Mouse (Mus musculus) kidney, adult 2 months (tissue): ENCODE results near the gene Cep170. TPM values are rescaled to one million over a fixed set of nuclear protein-coding genes. Genes with fewer than 3 reads are reported as not detected.

Experiments used
- DNase-seq: peaks from one replicate; pipeline ENCODE4 v3.0.0; 2021
- H3K27ac ChIP-seq: fragments of 200-500 bp; 2 replicates; pipeline ENCODE4 v1.5.1; 2012; ENCODE audit warnings: low read depth, low read length, control low read depth, inconsistent platforms; ENCODE audit not compliant: insufficient read depth
- H3K27me3 ChIP-seq: fragments of 200-500 bp; replicated peaks from 2 replicates; pipeline ENCODE4 v1.6.1; 2012; ENCODE audit warnings: mild to moderate bottlenecking, moderate library complexity, low read length, inconsistent platforms; ENCODE audit not compliant: control insufficient read depth, insufficient read depth
- H3K36me3 ChIP-seq: fragments of 200-500 bp; 2 replicates; pipeline ENCODE4 v1.6.1; 2012; ENCODE audit warnings: mild to moderate bottlenecking, moderate library complexity, low read length, inconsistent platforms; ENCODE audit not compliant: control insufficient read depth, insufficient read depth
- H3K4me1 ChIP-seq: fragments of 200-500 bp; 2 replicates; pipeline ENCODE4 v1.6.1; 2011; ENCODE audit warnings: low read length; ENCODE audit not compliant: control insufficient read depth, insufficient read depth
- H3K4me3 ChIP-seq: fragments of 200-500 bp; 2 replicates; pipeline ENCODE4 v1.5.1; 2011; ENCODE audit warnings: mild to moderate bottlenecking, low read depth, low read length, control low read depth; ENCODE audit not compliant: insufficient read depth
- CTCF ChIP-seq: fragments of 200-500 bp; conservative IDR thresholded peaks from 2 replicates; pipeline ENCODE4 v1.5.1; 2011; ENCODE audit warnings: low read depth, mild to moderate bottlenecking, control low read depth, low read length, moderate library complexity, mixed read lengths; ENCODE audit not compliant: insufficient read depth, insufficient read length
- POLR2A ChIP-seq: fragments of 200-500 bp; IDR thresholded peaks from one replicate; pipeline ENCODE4 v1.6.1; 2011; ENCODE audit warnings: low read depth, low read length, control low read depth
- WGBS: fragments of 180-500 bp; shearing (Covaris S2); methylation state at CpG from one replicate; pipeline ENCODE4 v1.1.7; 2018; 5-methylcytosine and 5-hydroxymethylcytosine counted together
- polyA plus RNA-seq: library from polyadenylated mRNA; depleted of rRNA; stranded (reverse); fragments of >200 nt; gene quantifications from 2 replicates; pipeline ENCODE4 v1.2.3, GENCODE M21; 2012; rRNA removed

The Cep170 gene
- polyA plus RNA-seq = 2.9 and 3.2 TPM in 2 replicates

GRCm38 (mm10) chr1:176814036-176814420 lies at the start of gene Cep170:
Gene Cep170 (minus strand): TSS chr1:176814067.
- Histone ChIP-seq H3K27ac (peak within 1 kb of the TSS; percentile 84), H3K4me1 (peaks cover 5% of the 10 kb centered on the region), H3K4me3 (peak within 1 kb of the TSS; percentile 81), H3K27me3 (no peaks in the 10 kb centered on the region), H3K36me3 (no peaks in the 10 kb centered on the region)
- TF ChIP-seq CTCF = no peak
- peak; percentile 16 for TF ChIP-seq POLR2A
- under 1% methylated on average over 28 of the region's 28 CpGs for WGBS
- DNase-seq = peak; percentile 96

GRCm38 (mm10) chr1:176861981-176862644 lies 48.2 kb upstream of the Cep170 start:
- DNase-seq = peak; percentile 77
- Histone ChIP-seq H3K36me3 (no peaks in the 10 kb centered on the region), H3K4me3 (no peak overlapping the region), H3K4me1 (no peaks in the 10 kb centered on the region), H3K27ac (no peak overlapping the region), H3K27me3 (no peaks in the 10 kb centered on the region)
- TF ChIP-seq POLR2A (no peak), CTCF (0 out of 2 replicates have a peak, but pooled peaks have one; percentile 6)
- 59% methylated on average over 9 of the region's 9 CpGs for WGBS

GRCm38 (mm10) chr1:176852813-176853590 lies 39.1 kb upstream of the Cep170 start:
- H3K36me3 ChIP-seq = no peaks in the 10 kb centered on the region

GRCm38 (mm10) chr1:176851401-176851800 lies 37.5 kb upstream of the Cep170 start:
- Histone ChIP-seq H3K4me3 (no peak overlapping the region), H3K4me1 (no peaks in the 10 kb centered on the region), H3K27ac (no peak overlapping the region), H3K27me3 (no peaks in the 10 kb centered on the region), H3K36me3 (no peaks in the 10 kb centered on the region; the same call in 1 of the 2 replicates)
- no peak for TF ChIP-seq POLR2A
- no peak for TF ChIP-seq CTCF
- WGBS = 94% methylated on average over 7 of the region's 7 CpGs
- DNase-seq = no peak

More at GRCm38 (mm10) chr1:176852813-176853590, 39.1 kb upstream of the Cep170 start:
- WGBS = 88% methylated on average over 9 of the region's 9 CpGs
- DNase-seq = no peak
- no peak overlapping the region for H3K4me3 ChIP-seq
- no peaks in the 10 kb centered on the region for H3K27me3 ChIP-seq
- H3K4me1 ChIP-seq = no peaks in the 10 kb centered on the region
- H3K27ac ChIP-seq = no peak overlapping the region
- TF ChIP-seq CTCF (no peak), POLR2A (no peak)

- WGBS = 67% methylated on average over 2 of the region's 2 CpGs
- TF ChIP-seq POLR2A = no peak
- no peak for TF ChIP-seq CTCF
- DNase-seq = no peak
- H3K27ac ChIP-seq = no peak overlapping the region
- no peaks in the 10 kb centered on the region for H3K4me1 ChIP-seq
- H3K36me3 ChIP-seq = no peaks in the 10 kb centered on the region; the same call in 1 of the 2 replicates
- H3K27me3 ChIP-seq = no peaks in the 10 kb centered on the region
- no peak overlapping the region for H3K4me3 ChIP-seq
Observed at GRCm38 (mm10) chr1:176849377-176849776, 35.5 kb upstream of the Cep170 start.

GRCm38 (mm10) chr1:176848613-176849290 lies 34.9 kb upstream of the Cep170 start:
- 72% methylated on average over 11 of the region's 11 CpGs for WGBS
- Histone ChIP-seq H3K4me1 (no peaks in the 10 kb centered on the region), H3K27ac (no peak overlapping the region), H3K36me3 (no peaks in the 10 kb centered on the region; the same call in 1 of the 2 replicates), H3K27me3 (no peaks in the 10 kb centered on the region), H3K4me3 (no peak overlapping the region)
- no peak for DNase-seq
- no peak for TF ChIP-seq CTCF
- TF ChIP-seq POLR2A = no peak
